Mouse (Mus musculus) gastrocnemius, adult 8-10 months (tissue): ENCODE data around the gene Fxyd2. TPM values are rescaled to one million over a fixed set of nuclear protein-coding genes. Genes with fewer than 3 reads are reported as not detected.

Experiments
- DNase-seq, 2 experiments: peaks; one replicate each; pipeline ENCODE4 v3.0.0; 2022; ENCODE audit warnings: low spot score in 2 of 2
- total RNA-seq, 4 experiments: library from RNA; stranded (reverse); gene quantifications; 2 replicates each; pipeline ENCODE4 v1.2.4; 2022

Gene Fxyd2
- total RNA-seq, result 1 to 10 TPM in 2 of 4 experiments, under 1 TPM in 1, not detected in 1; 0.88 to 3.6 (median 1.7) TPM

GRCm38 (mm10) chr9:45399434-45399833 lies at the start of gene Fxyd2:
Fxyd2 (plus strand) TSS chr9:45399669.
- DNase-seq, result no peak

GRCm38 (mm10) chr9:45349851-45350250 lies 49.6 kb upstream of the Fxyd2 start:
- no peak for DNase-seq

GRCm38 (mm10) chr9:45355192-45355591 lies 44.3 kb upstream of the Fxyd2 start:
- no peak for DNase-seq

GRCm38 (mm10) chr9:45358356-45358755 lies 41.1 kb upstream of the Fxyd2 start:
- DNase-seq, result no peak

- DNase-seq, result peak in 1 of 2 experiments; percentile 37
Observed at GRCm38 (mm10) chr9:45362051-45362461, 37.4 kb upstream of the Fxyd2 start.

GRCm38 (mm10) chr9:45363639-45364214 lies 35.7 kb upstream of the Fxyd2 start:
- no peak for DNase-seq

- DNase-seq, result no peak
Observed at GRCm38 (mm10) chr9:45367716-45368115, 31.8 kb upstream of the Fxyd2 start.

- DNase-seq, result no peak
Observed at GRCm38 (mm10) chr9:45368341-45368901, 31.0 kb upstream of the Fxyd2 start.

GRCm38 (mm10) chr9:45370117-45370561 lies 29.3 kb upstream of the Fxyd2 start, which contains the start of gene Fxyd6:
Fxyd6 (plus strand) TSS chr9:45370185.
- DNase-seq, result peak in 1 of 2 experiments; percentile 23

- no peak for DNase-seq
Observed at GRCm38 (mm10) chr9:45370616-45371336, 28.7 kb upstream of the Fxyd2 start.

- no peak for DNase-seq
Observed at GRCm38 (mm10) chr9:45371337-45371707, 28.1 kb upstream of the Fxyd2 start.

- no peak for DNase-seq
Observed at GRCm38 (mm10) chr9:45373896-45374295, 25.6 kb upstream of the Fxyd2 start.

- no peak for DNase-seq
Observed at GRCm38 (mm10) chr9:45374988-45375502, 24.4 kb upstream of the Fxyd2 start.

GRCm38 (mm10) chr9:45376427-45376826 lies 23.0 kb upstream of the Fxyd2 start:
- DNase-seq, result no peak

GRCm38 (mm10) chr9:45376883-45377282 lies 22.6 kb upstream of the Fxyd2 start:
- DNase-seq, result no peak

- DNase-seq, result no peak
Observed at GRCm38 (mm10) chr9:45380411-45381251, 18.8 kb upstream of the Fxyd2 start.

- DNase-seq, result no peak
Observed at GRCm38 (mm10) chr9:45382336-45382735, 17.1 kb upstream of the Fxyd2 start.

GRCm38 (mm10) chr9:45382834-45383233 lies 16.6 kb upstream of the Fxyd2 start:
- no peak for DNase-seq

GRCm38 (mm10) chr9:45383883-45384282 lies 15.6 kb upstream of the Fxyd2 start:
- no peak for DNase-seq

- DNase-seq, result no peak
Observed at GRCm38 (mm10) chr9:45386698-45387097, 12.8 kb upstream of the Fxyd2 start.

- peak; percentile 79 to 82 for DNase-seq
Observed at GRCm38 (mm10) chr9:45388385-45388994, 11.0 kb upstream of the Fxyd2 start.
